Mouse (Mus musculus) neural tube, embryonic 13.5 days (tissue): Measurements from ENCODE around the gene Cpsf4l. TPM values are rescaled to one million over a fixed set of nuclear protein-coding genes. Genes with fewer than 3 reads are reported as not detected.

ENCODE experiments used
- ATAC-seq: fragments of 200-750 bp; cut with Nextera tagmentation; 2 replicates; pipeline ENCODE4 v1.8.0; 2017; ENCODE audit warnings: low read depth, mild to moderate bottlenecking, moderate TSS enrichment, moderate library complexity
- H3K27ac ChIP-seq: fragments of 300-500 bp; sonication (generic); replicated peaks from 2 replicates; pipeline ENCODE4 v1.5.1; 2015; ENCODE audit warnings: moderate library complexity, mild to moderate bottlenecking, inconsistent platforms
- H3K27me3 ChIP-seq: fragments of 300-500 bp; sonication (generic); 2 replicates; pipeline ENCODE4 v1.6.1; 2015; ENCODE audit warnings: mild to moderate bottlenecking, inconsistent platforms
- H3K36me3 ChIP-seq: fragments of 300-500 bp; sonication (generic); 2 replicates; pipeline ENCODE4 v1.6.1; 2015; ENCODE audit warnings: mild to moderate bottlenecking, inconsistent platforms
- H3K4me1 ChIP-seq: fragments of 300-500 bp; sonication (generic); replicated peaks from 2 replicates; pipeline ENCODE4 v1.6.1; 2015; ENCODE audit warnings: inconsistent platforms
- H3K4me2 ChIP-seq: fragments of 300-500 bp; sonication (generic); 2 replicates; pipeline ENCODE4 v1.6.1; 2015; ENCODE audit warnings: inconsistent platforms, mild to moderate bottlenecking, moderate library complexity
- H3K4me3 ChIP-seq: fragments of 300-500 bp; sonication (generic); 2 replicates; pipeline ENCODE4 v1.5.1; 2015; ENCODE audit warnings: mild to moderate bottlenecking, inconsistent platforms
- H3K9ac ChIP-seq: fragments of 300-500 bp; sonication (generic); 2 replicates; pipeline ENCODE4 v1.6.1; 2015; ENCODE audit warnings: moderate library complexity, mild to moderate bottlenecking, inconsistent platforms
- H3K9me3 ChIP-seq: fragments of 300-500 bp; sonication (generic); 2 replicates; pipeline ENCODE4 v1.6.1; 2016; ENCODE audit warnings: inconsistent platforms
- WGBS: fragments of 180-500 bp; shearing (Covaris S2); methylation state at CpG from one replicate; pipeline ENCODE4 v1.1.7; 2015; 5-methylcytosine and 5-hydroxymethylcytosine counted together
- polyA plus RNA-seq: library from polyadenylated mRNA; unstranded; fragments of >200 nt; fragmentation: Nextera tagmentation; extraction: Ambion mirVana; gene quantifications from 2 replicates; pipeline ENCODE4 v1.2.1, GENCODE M21; 2015

The Cpsf4l gene
- polyA plus RNA-seq, 1 experiment from 2014 or later, result 0.85 TPM

GRCm38 (mm10) chr11:113658763-113659162, 51.1 kb downstream of the Cpsf4l start:
- peaks cover 99% of the 10 kb centered on the region for H3K36me3 ChIP-seq
- no peak for ATAC-seq
- WGBS, result 87% methylated on average over 4 of the region's 4 CpGs

GRCm38 (mm10) chr11:113658319-113658718, 51.5 kb downstream of the Cpsf4l start:
- Histone ChIP-seq H3K4me3 (no peak overlapping the region), H3K4me1 (peaks cover 17% of the 10 kb centered on the region), H3K27ac (no peak overlapping the region), H3K27me3 (no peaks in the 10 kb centered on the region), H3K4me2 (no peak overlapping the region), H3K9ac (no peak overlapping the region), H3K9me3 (no peaks in the 10 kb centered on the region), H3K36me3 (peaks cover 99% of the 10 kb centered on the region)
- 90% methylated on average over 8 of the region's 8 CpGs for WGBS
- ATAC-seq, result no peak

More at GRCm38 (mm10) chr11:113658763-113659162, 51.1 kb downstream of the Cpsf4l start:
- no peaks in the 10 kb centered on the region for H3K27me3 ChIP-seq
- no peak overlapping the region for H3K4me2 ChIP-seq
- peaks cover 17% of the 10 kb centered on the region for H3K4me1 ChIP-seq
- no peak overlapping the region for H3K4me3 ChIP-seq
- H3K27ac ChIP-seq, result no peak overlapping the region
- H3K9me3 ChIP-seq, result no peaks in the 10 kb centered on the region
- H3K9ac ChIP-seq, result no peak overlapping the region

GRCm38 (mm10) chr11:113657221-113657620, 52.6 kb downstream of the Cpsf4l start:
- H3K4me3 ChIP-seq, result no peak overlapping the region
- H3K36me3 ChIP-seq, result peaks cover 100% of the 10 kb centered on the region
- no peaks in the 10 kb centered on the region for H3K27me3 ChIP-seq
- no peak overlapping the region for H3K4me2 ChIP-seq
- H3K4me1 ChIP-seq, result peaks cover 17% of the 10 kb centered on the region
- H3K9ac ChIP-seq, result no peak overlapping the region
- 77% methylated on average over 4 of the region's 4 CpGs for WGBS
- no peaks in the 10 kb centered on the region for H3K9me3 ChIP-seq
- ATAC-seq, result no peak
- H3K27ac ChIP-seq, result no peak overlapping the region

- Histone ChIP-seq H3K4me1 (peaks cover 17% of the 10 kb centered on the region), H3K27ac (no peak overlapping the region), H3K4me3 (no peak overlapping the region), H3K4me2 (no peak overlapping the region), H3K9ac (no peak overlapping the region), H3K9me3 (no peaks in the 10 kb centered on the region), H3K27me3 (no peaks in the 10 kb centered on the region), H3K36me3 (peaks cover 99% of the 10 kb centered on the region)
- WGBS, result 80% methylated on average over 8 of the region's 8 CpGs
- peak; percentile 20; the same call in 1 of the 2 replicates for ATAC-seq
These were observed 53.3 kb downstream of the Cpsf4l start for GRCm38 (mm10) chr11:113656511-113656932.

- no peaks in the 10 kb centered on the region for H3K9me3 ChIP-seq
- H3K4me2 ChIP-seq, result no peak overlapping the region
- peaks cover 81% of the 10 kb centered on the region for H3K36me3 ChIP-seq
- no peak overlapping the region for H3K27ac ChIP-seq
- no peak overlapping the region for H3K4me3 ChIP-seq
- ATAC-seq, result no peak
- 79% methylated on average over 18 of the region's 18 CpGs for WGBS
- no peaks in the 10 kb centered on the region for H3K27me3 ChIP-seq
- no peak overlapping the region for H3K9ac ChIP-seq
- H3K4me1 ChIP-seq, result peaks cover 32% of the 10 kb centered on the region
These were observed 55.1 kb downstream of the Cpsf4l start for GRCm38 (mm10) chr11:113654561-113655270.

GRCm38 (mm10) chr11:113654105-113654504, 55.7 kb downstream of the Cpsf4l start:
- no peak overlapping the region for H3K4me2 ChIP-seq
- no peak overlapping the region for H3K4me3 ChIP-seq
- no peak for ATAC-seq
- no peaks in the 10 kb centered on the region for H3K27me3 ChIP-seq
- no peak overlapping the region for H3K27ac ChIP-seq
- H3K9me3 ChIP-seq, result no peaks in the 10 kb centered on the region
- no peak overlapping the region for H3K9ac ChIP-seq
- peaks cover 75% of the 10 kb centered on the region for H3K36me3 ChIP-seq
- peaks cover 32% of the 10 kb centered on the region for H3K4me1 ChIP-seq
- 94% methylated on average over 15 of the region's 15 CpGs for WGBS

- Histone ChIP-seq H3K4me2 (no peak overlapping the region), H3K9ac (no peak overlapping the region), H3K9me3 (no peaks in the 10 kb centered on the region), H3K4me1 (peaks cover 37% of the 10 kb centered on the region), H3K4me3 (no peak overlapping the region), H3K27ac (no peak overlapping the region), H3K36me3 (peaks cover 59% of the 10 kb centered on the region), H3K27me3 (no peaks in the 10 kb centered on the region)
- no peak for ATAC-seq
- WGBS, result 78% methylated on average over 6 of the region's 6 CpGs
These were observed 57.3 kb downstream of the Cpsf4l start for GRCm38 (mm10) chr11:113652516-113652915.

- 0 out of 2 replicates have a peak, but pooled peaks have one; percentile 3 for ATAC-seq
- Histone ChIP-seq H3K4me3 (no peak overlapping the region), H3K36me3 (peaks cover 53% of the 10 kb centered on the region), H3K9me3 (no peaks in the 10 kb centered on the region), H3K4me2 (0 out of 2 replicates have a peak overlapping the region, but pooled peaks have one; percentile 3), H3K9ac (no peak overlapping the region), H3K27me3 (no peaks in the 10 kb centered on the region), H3K27ac (peak overlapping the region; percentile 65), H3K4me1 (peaks cover 31% of the 10 kb centered on the region)
- 55% methylated on average over 8 of the region's 8 CpGs for WGBS
These were observed 57.9 kb downstream of the Cpsf4l start for GRCm38 (mm10) chr11:113651907-113652273.

- peaks cover 26% of the 10 kb centered on the region for H3K4me1 ChIP-seq
- no peak for ATAC-seq
- no peak overlapping the region for H3K9ac ChIP-seq
- peaks cover 47% of the 10 kb centered on the region for H3K36me3 ChIP-seq
- peak overlapping the region; percentile 67 for H3K4me2 ChIP-seq
- H3K27ac ChIP-seq, result peak overlapping the region; percentile 65
- no peaks in the 10 kb centered on the region for H3K9me3 ChIP-seq
- 63% methylated on average over 22 of the region's 22 CpGs for WGBS
- no peak overlapping the region for H3K4me3 ChIP-seq
- no peaks in the 10 kb centered on the region for H3K27me3 ChIP-seq
These were observed 58.5 kb downstream of the Cpsf4l start for GRCm38 (mm10) chr11:113651206-113651906.

GRCm38 (mm10) chr11:113649353-113650210, 60.2 kb downstream of the Cpsf4l start, which contains the start of gene Slc39a11:
Gene Slc39a11, minus strand, starts transcription at chr11:113650079.
- Histone ChIP-seq H3K27me3 (no peaks in the 10 kb centered on the region), H3K36me3 (peaks cover 30% of the 10 kb centered on the region), H3K4me2 (peak within 1 kb of the TSS; percentile 67), H3K9ac (peak within 1 kb of the TSS; percentile 94), H3K9me3 (no peaks in the 10 kb centered on the region), H3K4me3 (peak within 1 kb of the TSS; percentile 93), H3K4me1 (peaks cover 23% of the 10 kb centered on the region), H3K27ac (peak within 1 kb of the TSS; percentile 93)
- peak; percentile 87 for ATAC-seq
- 0% methylated on average over 85 of the region's 91 CpGs for WGBS

- WGBS, result 43% methylated on average over 26 of the region's 26 CpGs
- peak within 1 kb of the TSS; percentile 93 for H3K4me3 ChIP-seq
- H3K4me1 ChIP-seq, result peaks cover 23% of the 10 kb centered on the region
- peak within 1 kb of the TSS; percentile 94 for H3K9ac ChIP-seq
- H3K27ac ChIP-seq, result peak within 1 kb of the TSS; percentile 93
- H3K27me3 ChIP-seq, result no peaks in the 10 kb centered on the region
- no peak for ATAC-seq
- H3K36me3 ChIP-seq, result peaks cover 22% of the 10 kb centered on the region
- H3K4me2 ChIP-seq, result peak within 1 kb of the TSS; percentile 67
- no peaks in the 10 kb centered on the region for H3K9me3 ChIP-seq
These were observed 61.0 kb downstream of the Cpsf4l start, which contains the start of gene Cog1 for GRCm38 (mm10) chr11:113648690-113649352. Gene Cog1, plus strand, starts transcription at chr11:113649169.
